Mouse (Mus musculus) C2C12 (cell line): ENCODE results near the gene Olfr1324.
"Not testable (repeated sequence)": the region's sequence is repeated elsewhere in the genome, so short reads cannot be mapped to it uniquely, and the experiment has no call there.

Source experiments
- CTCF ChIP-seq: IDR thresholded peaks from one replicate; pipeline ENCODE4 v1.5.1; 2011; ENCODE audit not compliant: control insufficient read depth, insufficient read depth, insufficient read length
- FOSL1 ChIP-seq: IDR thresholded peaks from one replicate; pipeline ENCODE4 v1.8.0; 2011; ENCODE audit warnings: mild to moderate bottlenecking, low read length; ENCODE audit not compliant: poor library complexity, insufficient read depth, severe bottlenecking
- MYOD1 ChIP-seq: IDR thresholded peaks from one replicate; pipeline ENCODE4 v1.6.1; 2011; ENCODE audit warnings: low read depth; ENCODE audit not compliant: control insufficient read depth, insufficient read length

- TF ChIP-seq CTCF, MYOD1, FOSL1: not testable (repeated sequence)
These were observed 17.9 kb downstream of the Olfr1324 start for GRCm38 (mm10) chrX:50410361-50410760.
